In genomic region chr10:61978112-61978865, GRCm38 (mm10) we compare ENCODE assay signal across 9 mouse cellular contexts. TPM values are rescaled to one million over a fixed set of nuclear protein-coding genes. Genes with fewer than 3 reads are reported as not detected.
A peak's percentile ranks its signal among the peaks of the same experiment; 100 is the strongest.
DNase-seq lines count a peak whose midpoint lies in the region; ATAC-seq and TF ChIP-seq lines count a peak whose summit lies in the region.
"Had no signal": no experiment of that assay in that cellular context is flagged by ENCODE, and none has a peak within 500 bp of the region (broad histone marks: within the 10 kb centered on the region; RNA-seq: fewer than 3 reads in every experiment).

No protein-coding gene starts in this region.

- peak overlapping the region; percentile 63 for H3K4me2 ChIP-seq in hindbrain, embryonic 13.5 days
- peak overlapping the region; percentile 95 for H3K4me2 ChIP-seq in limb, embryonic 11.5 days (ENCODE audit: low read depth, severe bottlenecking)
- peak overlapping the region; percentile 71 for H3K4me2 ChIP-seq in neural tube, embryonic 11.5 days (ENCODE audit: low read depth)

- TF ChIP-seq POLR2A in embryonic fibroblast, embryonic 13.5 days (IDR thresholded peaks at IDR 0.05; ENCODE audit: low read depth, low read length): no peak

- peak overlapping the region; percentile 46 for H3K9ac ChIP-seq in hindbrain, embryonic 13.5 days
- peak overlapping the region; percentile 52 for H3K9ac ChIP-seq in limb, embryonic 11.5 days (ENCODE audit: low read length)
- H3K9ac ChIP-seq in neural tube, embryonic 11.5 days (ENCODE audit: low read length): peak overlapping the region; percentile 15

- TF ChIP-seq CTCF in embryonic fibroblast, embryonic 13.5 days (IDR thresholded peaks at IDR 0.05; ENCODE audit: borderline replicate concordance, insufficient read depth, low read length): no peak

- ATAC-seq in cerebellum, adult (ENCODE audit: insufficient number of reproducible peaks, low FRiP score, low TSS enrichment): no peak
- no peak; the same call in 1 of the 2 replicates for ATAC-seq in hindbrain, embryonic 13.5 days (ENCODE audit: low FRiP score)
- ATAC-seq in limb, embryonic 11.5 days (ENCODE audit: insufficient number of reproducible peaks, low FRiP score, low TSS enrichment, low read depth): no peak
- ATAC-seq in neural tube, embryonic 11.5 days (ENCODE audit: insufficient read depth, low FRiP score, low TSS enrichment): peak; percentile 61; the same call in 1 of the 2 replicates

- WGBS in hindbrain, embryonic 13.5 days: under 1% methylated on average over 65 of the region's 65 CpGs
- WGBS in limb, embryonic 11.5 days: under 1% methylated on average over 65 of the region's 65 CpGs
- under 1% methylated on average over 65 of the region's 65 CpGs for WGBS in neural tube, embryonic 11.5 days

- peak overlapping the region; percentile 39 for H3K4me3 ChIP-seq in embryonic fibroblast, embryonic 13.5 days (ENCODE audit: insufficient read depth, low read length)
- H3K4me3 ChIP-seq in hindbrain, embryonic 13.5 days: peak overlapping the region; percentile 43
- H3K4me3 ChIP-seq in limb, embryonic 11.5 days (ENCODE audit: low read depth, low read length): peak overlapping the region; percentile 44
- H3K4me3 ChIP-seq in neural tube, embryonic 11.5 days (ENCODE audit: low read depth, low read length): peak overlapping the region; percentile 32
- H3K4me3 ChIP-seq: erythroblast, embryonic 14.5 days had no signal

- peak; percentile 14 for DNase-seq in cerebellum, adult 11-12 months
- peak; percentile 70 for DNase-seq in ES-CJ7 (ENCODE audit: low read depth, low spot score)
- DNase-seq in limb, embryonic 11.5 days (ENCODE audit: low spot score): peak; percentile 73
- peak; percentile 71 for DNase-seq in neural tube, embryonic 11.5 days (ENCODE audit: low spot score)
- no peak for DNase-seq in spleen, adult 12 weeks (ENCODE audit: low spot score)

- H3K36me3 ChIP-seq in hindbrain, embryonic 13.5 days: no peaks in the 10 kb centered on the region
- H3K36me3 ChIP-seq in limb, embryonic 11.5 days (ENCODE audit: control insufficient read depth, insufficient read depth, low read length): no peaks in the 10 kb centered on the region
- no peaks in the 10 kb centered on the region for H3K36me3 ChIP-seq in neural tube, embryonic 11.5 days (ENCODE audit: control insufficient read depth, insufficient read depth, low read length)

- H3K27me3 ChIP-seq in hindbrain, embryonic 13.5 days: peaks cover 96% of the 10 kb centered on the region
- peaks cover 35% of the 10 kb centered on the region for H3K27me3 ChIP-seq in limb, embryonic 11.5 days (ENCODE audit: control insufficient read depth, insufficient read depth, low read length)
- peaks cover 42% of the 10 kb centered on the region for H3K27me3 ChIP-seq in neural tube, embryonic 11.5 days (ENCODE audit: control insufficient read depth, insufficient read depth, low read length)

- H3K27ac ChIP-seq in embryonic fibroblast, embryonic 13.5 days (ENCODE audit: insufficient read depth, low read length): no peak overlapping the region
- H3K27ac ChIP-seq in hindbrain, embryonic 13.5 days: no peak overlapping the region
- no peak overlapping the region for H3K27ac ChIP-seq in limb, embryonic 11.5 days (replicated peaks; ENCODE audit: low read depth, low read length)
- no peak overlapping the region for H3K27ac ChIP-seq in neural tube, embryonic 11.5 days (ENCODE audit: low read depth, low read length)

- no peaks in the 10 kb centered on the region for H3K4me1 ChIP-seq in embryonic fibroblast, embryonic 13.5 days (ENCODE audit: control insufficient read depth, insufficient read depth, low read length)
- H3K4me1 ChIP-seq in hindbrain, embryonic 13.5 days (replicated peaks): peaks cover 25% of the 10 kb centered on the region
- H3K4me1 ChIP-seq in limb, embryonic 11.5 days (ENCODE audit: control insufficient read depth, insufficient read depth, low read length): peaks cover 14% of the 10 kb centered on the region
- H3K4me1 ChIP-seq in neural tube, embryonic 11.5 days (ENCODE audit: control insufficient read depth, insufficient read depth, low read length): peaks cover 10% of the 10 kb centered on the region

- no peaks in the 10 kb centered on the region for H3K9me3 ChIP-seq in hindbrain, embryonic 13.5 days
- H3K9me3 ChIP-seq in limb, embryonic 11.5 days (ENCODE audit: control insufficient read depth, low read length): no peaks in the 10 kb centered on the region
- H3K9me3 ChIP-seq in neural tube, embryonic 11.5 days (ENCODE audit: control insufficient read depth, low read length): no peaks in the 10 kb centered on the region

RNA-seq across cellular contexts. Expression of gene Col13a1, which starts 0.6 kb away (rescaled TPM):
- polyA plus RNA-seq in embryonic fibroblast, embryonic 13.5 days (2011; ENCODE audit: insufficient read length, low read depth, missing spikeins): not detected in 2 replicates
- polyA plus RNA-seq in hindbrain, embryonic 13.5 days (2015; fragmentation: Nextera tagmentation; extraction: Ambion mirVana): 2.4 and 3.1 TPM in 2 replicates
- 1.0 and 1.3 TPM in 2 replicates for polyA plus RNA-seq in limb, embryonic 11.5 days (2014; fragmentation: Nextera tagmentation; extraction: Ambion mirVana)
- 1.6 and 2.4 TPM in 2 replicates for polyA plus RNA-seq in neural tube, embryonic 11.5 days (2014; fragmentation: Nextera tagmentation; extraction: Ambion mirVana)
